Mouse (Mus musculus) embryonic facial prominence, embryonic 12.5 days (tissue): Measurements from ENCODE around the gene Dnase1l3. TPM values are rescaled to one million over a fixed set of nuclear protein-coding genes. Genes with fewer than 3 reads are reported as not detected.
A peak's percentile ranks its signal among the peaks of the same experiment; 100 is the strongest.

Experiments used
- ATAC-seq: fragments of 200-750 bp; cut with Nextera tagmentation; 2 replicates; pipeline ENCODE4 v1.8.0; 2017; ENCODE audit not compliant: insufficient number of reproducible peaks, insufficient read depth, low FRiP score, low TSS enrichment
- H3K27ac ChIP-seq: fragments of 300-500 bp; sonication (generic); 2 replicates; pipeline ENCODE4 v1.5.1; 2016; ENCODE audit warnings: mild to moderate bottlenecking
- H3K27me3 ChIP-seq: fragments of 300-500 bp; sonication (generic); 2 replicates; pipeline ENCODE4 v1.6.1; 2016; ENCODE audit warnings: mild to moderate bottlenecking, moderate library complexity
- H3K36me3 ChIP-seq: fragments of 300-500 bp; sonication (generic); 2 replicates; pipeline ENCODE4 v1.6.1; 2016; ENCODE audit warnings: mild to moderate bottlenecking
- H3K4me1 ChIP-seq: fragments of 300-500 bp; sonication (generic); 2 replicates; pipeline ENCODE4 v1.6.1; 2016
- H3K4me2 ChIP-seq: fragments of 300-500 bp; sonication (generic); replicated peaks from 2 replicates; pipeline ENCODE4 v1.6.1; 2016; ENCODE audit warnings: mild to moderate bottlenecking, moderate library complexity
- H3K4me3 ChIP-seq: fragments of 300-500 bp; sonication (generic); 2 replicates; pipeline ENCODE4 v1.5.1; 2016; ENCODE audit warnings: mild to moderate bottlenecking
- H3K9ac ChIP-seq: fragments of 300-500 bp; sonication (generic); 2 replicates; pipeline ENCODE4 v1.6.1; 2016; ENCODE audit warnings: mild to moderate bottlenecking, moderate library complexity
- H3K9me3 ChIP-seq: fragments of 300-500 bp; sonication (generic); 2 replicates; pipeline ENCODE4 v1.6.1; 2016; ENCODE audit warnings: mild to moderate bottlenecking, moderate library complexity
- WGBS: fragments of 180-500 bp; shearing (Covaris S2); methylation state at CpG from one replicate; pipeline ENCODE4 v1.1.7; 2016; 5-methylcytosine and 5-hydroxymethylcytosine counted together
- polyA plus RNA-seq: library from polyadenylated mRNA; unstranded; fragments of >200 nt; fragmentation: Nextera tagmentation; extraction: Ambion mirVana; gene quantifications from 2 replicates; pipeline ENCODE4 v1.2.1, GENCODE M21; 2016

Gene Dnase1l3
- polyA plus RNA-seq, 1 experiment from 2014 or later, result 0.09 TPM

DNA sequence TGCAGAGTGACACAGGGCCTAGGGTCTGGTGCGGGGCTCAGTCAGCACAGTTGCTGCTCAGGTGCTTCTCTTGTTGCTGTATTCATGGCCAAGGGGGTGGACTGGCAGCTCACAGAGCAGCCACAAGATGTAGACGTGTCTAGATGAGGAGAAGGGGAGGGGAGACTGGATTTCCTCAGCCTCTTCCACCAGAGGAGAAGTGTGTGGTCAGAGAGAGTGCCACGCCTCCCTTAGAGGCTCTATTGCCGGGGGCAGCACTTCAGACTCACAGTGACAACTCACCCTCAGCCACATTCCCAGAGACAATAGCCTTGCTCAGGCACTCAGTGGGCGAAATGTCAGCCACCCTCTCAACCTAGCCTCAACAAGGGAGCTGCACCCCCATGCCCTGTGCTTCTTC, 49.1 kb downstream of the Dnase1l3 start:
- no peak overlapping the region for H3K4me3 ChIP-seq
- H3K4me1 ChIP-seq, result no peaks in the 10 kb centered on the region
- H3K27me3 ChIP-seq, result no peaks in the 10 kb centered on the region
- ATAC-seq, result no peak
- H3K9ac ChIP-seq, result no peak overlapping the region
- no peak overlapping the region for H3K27ac ChIP-seq
- H3K36me3 ChIP-seq, result peaks cover 73% of the 10 kb centered on the region
- no peak overlapping the region for H3K4me2 ChIP-seq
- WGBS, result 84% methylated on average over 5 of the region's 5 CpGs
- H3K9me3 ChIP-seq, result no peaks in the 10 kb centered on the region

DNA sequence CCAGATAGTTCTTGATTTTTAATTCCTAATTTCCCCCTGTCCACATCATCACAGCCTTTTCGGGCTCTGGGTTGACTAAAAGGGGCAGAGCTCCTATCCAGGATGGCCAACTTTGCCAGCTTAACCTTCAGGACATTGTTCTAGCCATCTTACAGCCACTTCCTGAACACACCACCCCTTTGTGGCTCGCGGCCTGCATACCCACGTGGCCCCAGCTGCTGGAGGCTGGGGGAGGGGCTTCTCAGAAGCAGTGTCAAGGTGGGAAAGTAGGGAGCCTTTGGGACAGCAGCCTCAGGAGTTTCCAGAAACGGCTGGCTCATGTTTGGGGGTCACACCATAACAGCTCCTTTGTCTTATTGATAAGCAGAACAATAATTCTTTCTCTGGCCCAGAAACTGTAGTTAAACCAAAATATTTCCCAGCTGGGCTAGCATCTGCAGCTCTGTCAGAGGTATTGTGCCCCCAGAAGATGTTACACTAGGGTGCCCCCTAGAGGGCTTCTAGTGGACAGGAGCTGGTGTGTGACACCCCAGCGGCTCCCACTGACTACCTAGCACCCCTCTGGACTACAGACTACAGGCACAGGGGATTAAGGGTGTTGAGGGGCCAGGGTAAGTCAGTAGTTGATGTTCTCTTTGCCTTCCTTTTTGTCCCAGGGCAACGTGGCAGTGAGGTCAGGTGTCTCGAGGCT, 49.9 kb downstream of the Dnase1l3 start:
- Histone ChIP-seq H3K9me3 (no peaks in the 10 kb centered on the region), H3K4me3 (no peak overlapping the region), H3K27me3 (no peaks in the 10 kb centered on the region), H3K4me2 (no peak overlapping the region), H3K36me3 (peaks cover 75% of the 10 kb centered on the region), H3K27ac (no peak overlapping the region), H3K4me1 (no peaks in the 10 kb centered on the region), H3K9ac (no peak overlapping the region)
- 45% methylated on average over 8 of the region's 8 CpGs for WGBS
- ATAC-seq, result no peak

DNA sequence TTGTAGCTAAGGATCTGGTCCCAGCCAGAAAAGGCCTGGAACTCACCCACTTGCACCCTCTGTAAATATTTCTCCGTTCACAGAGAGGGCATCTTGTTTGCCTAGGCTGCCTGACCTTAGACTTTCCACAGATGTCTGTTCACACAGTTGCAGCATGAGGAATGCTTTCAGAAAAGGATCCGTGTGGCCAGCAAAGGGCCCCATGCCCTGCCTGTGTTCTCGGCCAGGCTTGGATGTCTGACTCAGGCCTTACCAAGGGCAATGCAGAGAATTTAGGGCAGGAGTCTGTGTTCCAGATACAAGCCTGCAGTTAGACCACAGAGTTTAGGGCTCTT, 50.6 kb downstream of the Dnase1l3 start:
- Histone ChIP-seq H3K27me3 (no peaks in the 10 kb centered on the region), H3K4me2 (no peak overlapping the region), H3K9ac (no peak overlapping the region), H3K27ac (no peak overlapping the region), H3K4me1 (no peaks in the 10 kb centered on the region), H3K4me3 (no peak overlapping the region), H3K36me3 (peaks cover 73% of the 10 kb centered on the region), H3K9me3 (no peaks in the 10 kb centered on the region)
- WGBS, result 82% methylated on average over 3 of the region's 3 CpGs
- no peak for ATAC-seq

GRCm38 (mm10) chr14:7943101-7943800, 51.1 kb downstream of the Dnase1l3 start:
- Histone ChIP-seq H3K9ac (no peak overlapping the region), H3K9me3 (no peaks in the 10 kb centered on the region), H3K4me1 (no peaks in the 10 kb centered on the region), H3K4me3 (no peak overlapping the region), H3K27ac (no peak overlapping the region), H3K36me3 (peaks cover 71% of the 10 kb centered on the region), H3K27me3 (no peaks in the 10 kb centered on the region), H3K4me2 (no peak overlapping the region)
- 77% methylated on average over 7 of the region's 7 CpGs for WGBS
- ATAC-seq, result no peak

- Histone ChIP-seq H3K9ac (no peak overlapping the region), H3K27ac (no peak overlapping the region), H3K27me3 (no peaks in the 10 kb centered on the region), H3K9me3 (no peaks in the 10 kb centered on the region), H3K4me2 (no peak overlapping the region), H3K4me3 (no peak overlapping the region), H3K4me1 (no peaks in the 10 kb centered on the region), H3K36me3 (peaks cover 76% of the 10 kb centered on the region)
- ATAC-seq, result no peak
- 71% methylated on average over 5 of the region's 5 CpGs for WGBS
These were observed 53.0 kb downstream of the Dnase1l3 start for GRCm38 (mm10) chr14:7941413-7941812.

DNA sequence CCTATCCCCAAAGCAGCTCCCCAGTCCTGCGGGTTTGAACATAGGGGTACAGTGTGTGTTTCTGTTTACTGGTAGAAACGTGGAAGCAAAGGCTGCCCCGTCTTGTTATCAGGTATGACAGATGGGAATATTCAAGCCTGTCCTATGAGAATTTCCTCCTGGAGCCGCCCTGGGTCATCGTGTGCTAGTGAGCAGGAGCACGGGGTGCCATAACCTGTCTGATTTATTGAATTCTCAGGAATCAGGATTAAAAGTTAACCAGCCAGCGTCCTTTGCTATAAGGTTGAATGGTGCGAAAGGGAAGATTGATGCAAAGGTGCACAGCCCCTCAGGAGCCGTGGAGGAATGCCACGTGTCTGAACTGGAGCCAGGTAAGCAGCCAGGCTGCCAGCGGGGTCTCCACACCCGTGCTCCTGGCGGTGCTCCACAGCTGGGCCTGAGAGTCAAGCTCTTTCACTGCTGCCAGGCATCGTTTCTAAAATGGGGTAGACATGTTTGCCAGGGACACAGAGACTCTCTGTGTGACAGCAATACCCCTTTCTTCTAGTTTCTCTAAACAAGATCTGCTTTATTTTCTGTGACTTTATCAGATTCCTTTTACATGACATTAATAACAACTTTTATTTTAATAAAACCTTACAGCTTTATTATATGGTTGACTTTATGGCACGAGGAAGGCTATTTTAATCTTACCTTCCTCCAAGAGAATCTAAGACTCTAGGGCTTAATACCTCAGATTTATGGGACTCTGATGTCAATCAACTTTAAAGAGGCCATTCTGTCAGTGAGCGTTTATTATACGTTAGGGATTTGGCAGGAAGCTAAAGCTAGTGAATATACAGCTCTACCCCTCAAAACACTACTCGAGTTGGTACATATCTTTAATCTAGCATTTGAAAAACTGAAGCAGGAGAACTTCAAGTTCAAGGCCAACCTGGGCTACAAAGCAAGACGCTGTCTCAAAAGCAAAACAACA, 55.3 kb downstream of the Dnase1l3 start:
- no peak for ATAC-seq
- H3K27ac ChIP-seq, result no peak overlapping the region
- WGBS, result 88% methylated on average over 19 of the region's 19 CpGs

DNA sequence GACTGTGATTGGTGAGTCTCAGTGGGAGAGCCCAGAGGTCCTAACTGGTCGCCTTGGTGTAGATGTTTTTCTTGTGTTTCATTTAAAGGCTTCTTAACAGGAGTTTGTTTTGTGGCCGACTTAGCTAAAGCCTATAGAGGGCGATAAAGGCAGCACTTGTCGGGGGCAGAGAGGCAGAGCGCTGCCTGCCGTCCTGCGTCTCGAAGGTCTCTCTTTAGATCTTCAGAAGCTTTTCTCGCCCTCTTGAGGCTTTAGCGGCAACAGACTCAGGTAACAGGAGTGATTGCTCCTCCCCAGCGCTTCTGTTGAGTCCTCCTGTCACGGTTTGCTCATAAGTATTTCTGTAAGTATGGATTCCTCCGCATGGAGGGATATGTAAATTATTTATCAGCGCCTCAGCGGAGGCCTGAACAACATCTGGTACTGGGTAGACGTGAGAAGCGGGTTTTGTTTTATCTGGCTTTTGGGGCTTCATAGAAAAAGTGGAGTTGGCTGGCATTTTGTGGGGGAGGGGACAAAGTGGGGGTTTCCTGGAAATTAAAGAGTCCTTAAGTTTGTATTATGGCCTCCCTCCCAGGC, 57.2 kb downstream of the Dnase1l3 start:
- Histone ChIP-seq H3K9me3 (no peaks in the 10 kb centered on the region), H3K36me3 (peaks cover 70% of the 10 kb centered on the region), H3K27me3 (no peaks in the 10 kb centered on the region), H3K4me3 (no peak overlapping the region), H3K9ac (no peak overlapping the region), H3K27ac (no peak overlapping the region), H3K4me2 (0 out of 2 replicates have a peak overlapping the region, but pooled peaks have one; percentile 1), H3K4me1 (no peaks in the 10 kb centered on the region)
- ATAC-seq, result no peak
- 17% methylated on average over 17 of the region's 17 CpGs for WGBS

More for the DNA sequence above, 55.3 kb downstream of the Dnase1l3 start:
- Histone ChIP-seq H3K4me1 (no peaks in the 10 kb centered on the region), H3K27me3 (no peaks in the 10 kb centered on the region), H3K4me2 (no peak overlapping the region), H3K4me3 (no peak overlapping the region), H3K9ac (no peak overlapping the region), H3K9me3 (no peaks in the 10 kb centered on the region), H3K36me3 (peaks cover 69% of the 10 kb centered on the region)

- Histone ChIP-seq H3K4me3 (no peak overlapping the region), H3K36me3 (peaks cover 79% of the 10 kb centered on the region), H3K27me3 (no peaks in the 10 kb centered on the region), H3K4me2 (no peak overlapping the region), H3K4me1 (no peaks in the 10 kb centered on the region), H3K9ac (no peak overlapping the region), H3K27ac (no peak overlapping the region), H3K9me3 (no peaks in the 10 kb centered on the region)
- ATAC-seq, result no peak
- WGBS, result 92% methylated on average over 7 of the region's 7 CpGs
These were observed 60.2 kb downstream of the Dnase1l3 start for GRCm38 (mm10) chr14:7934166-7934565.

DNA sequence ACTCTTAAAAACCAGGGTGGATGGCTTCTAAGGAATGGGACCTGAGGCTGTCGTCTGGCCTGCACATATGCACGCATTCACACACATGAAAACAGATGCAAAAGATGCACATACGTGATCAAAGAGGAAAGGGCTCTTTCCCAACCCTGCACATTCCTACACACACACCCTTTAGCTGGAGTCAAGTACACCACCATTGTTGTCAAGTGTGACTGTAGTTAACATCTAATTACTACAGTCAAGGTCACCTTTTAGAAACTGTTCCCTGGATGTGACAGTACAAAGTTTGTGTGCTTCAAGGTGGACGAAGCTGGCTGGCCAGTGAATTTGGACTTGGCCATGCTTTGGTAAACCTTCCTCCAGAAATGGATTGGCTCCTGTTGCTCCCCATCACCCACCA, 62.2 kb downstream of the Dnase1l3 start:
- 90% methylated on average over 4 of the region's 4 CpGs for WGBS
- H3K27ac ChIP-seq, result no peak overlapping the region
- no peaks in the 10 kb centered on the region for H3K4me1 ChIP-seq
- H3K36me3 ChIP-seq, result peaks cover 82% of the 10 kb centered on the region
- no peak overlapping the region for H3K4me3 ChIP-seq
- H3K9ac ChIP-seq, result no peak overlapping the region
- H3K27me3 ChIP-seq, result no peaks in the 10 kb centered on the region
- no peak for ATAC-seq
- H3K4me2 ChIP-seq, result no peak overlapping the region
- H3K9me3 ChIP-seq, result no peaks in the 10 kb centered on the region

- ATAC-seq, result no peak
- Histone ChIP-seq H3K27me3 (no peaks in the 10 kb centered on the region), H3K9me3 (no peaks in the 10 kb centered on the region), H3K9ac (no peak overlapping the region), H3K4me3 (no peak overlapping the region), H3K36me3 (peaks cover 83% of the 10 kb centered on the region), H3K27ac (no peak overlapping the region), H3K4me1 (no peaks in the 10 kb centered on the region), H3K4me2 (no peak overlapping the region)
- WGBS, result 85% methylated on average over 7 of the region's 7 CpGs
These were observed 65.3 kb downstream of the Dnase1l3 start for GRCm38 (mm10) chr14:7929029-7929428.

DNA sequence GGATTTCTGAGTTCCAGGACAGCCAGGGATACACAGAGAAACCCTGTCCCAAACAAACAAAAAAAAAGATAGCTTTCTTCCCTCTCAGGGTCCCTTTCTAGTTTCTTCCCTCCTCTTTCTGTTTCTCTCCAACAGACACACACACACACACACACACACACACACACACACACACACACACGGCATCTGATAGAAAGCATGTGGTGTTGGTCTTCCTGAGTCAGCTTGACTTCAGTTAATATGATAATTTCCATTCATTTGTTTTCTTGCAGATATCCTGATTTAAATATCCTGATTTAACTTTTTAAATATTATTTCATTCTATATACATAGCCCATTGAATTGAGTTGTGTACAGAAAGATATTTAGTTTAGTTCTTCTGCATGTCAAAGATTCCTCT, 66.0 kb downstream of the Dnase1l3 start:
- peaks cover 83% of the 10 kb centered on the region for H3K36me3 ChIP-seq
- no peak overlapping the region for H3K27ac ChIP-seq
- no peak overlapping the region for H3K4me3 ChIP-seq
- no peaks in the 10 kb centered on the region for H3K4me1 ChIP-seq
- 65% methylated on average over 1 of the region's 1 CpGs for WGBS
- no peak overlapping the region for H3K4me2 ChIP-seq
- H3K9me3 ChIP-seq, result no peaks in the 10 kb centered on the region
- no peaks in the 10 kb centered on the region for H3K27me3 ChIP-seq
- H3K9ac ChIP-seq, result no peak overlapping the region
- no peak for ATAC-seq
